Mouse (Mus musculus) left cerebral cortex, adult 18-20 months (tissue): Measurements from ENCODE around the gene Ate1. TPM values are rescaled to one million over a fixed set of nuclear protein-coding genes. Genes with fewer than 3 reads are reported as not detected.
"Not testable (repeated sequence)": the region's sequence is repeated elsewhere in the genome, so short reads cannot be mapped to it uniquely, and the experiment has no call there.

Experiments
- DNase-seq, 2 experiments: peaks; one replicate each; pipeline ENCODE4 v3.0.0; 2021 to 2022; ENCODE audit warnings: low spot score in 2 of 2, mixed read lengths in 1 of 2
- total RNA-seq, 2 experiments: library from RNA; stranded (reverse); gene quantifications; 2 replicates each; pipeline ENCODE4 v1.2.3; 2021

Gene Ate1
- total RNA-seq, 2 experiments from 2014 or later = 71.1 to 71.3 TPM

GRCm38 (mm10) chr7:130527306-130527705 lies 7.1 kb upstream of the Ate1 start:
- DNase-seq = no peak

- no peak for DNase-seq
These were observed 3.3 kb upstream of the Ate1 start for GRCm38 (mm10) chr7:130523451-130523850.

DNA sequence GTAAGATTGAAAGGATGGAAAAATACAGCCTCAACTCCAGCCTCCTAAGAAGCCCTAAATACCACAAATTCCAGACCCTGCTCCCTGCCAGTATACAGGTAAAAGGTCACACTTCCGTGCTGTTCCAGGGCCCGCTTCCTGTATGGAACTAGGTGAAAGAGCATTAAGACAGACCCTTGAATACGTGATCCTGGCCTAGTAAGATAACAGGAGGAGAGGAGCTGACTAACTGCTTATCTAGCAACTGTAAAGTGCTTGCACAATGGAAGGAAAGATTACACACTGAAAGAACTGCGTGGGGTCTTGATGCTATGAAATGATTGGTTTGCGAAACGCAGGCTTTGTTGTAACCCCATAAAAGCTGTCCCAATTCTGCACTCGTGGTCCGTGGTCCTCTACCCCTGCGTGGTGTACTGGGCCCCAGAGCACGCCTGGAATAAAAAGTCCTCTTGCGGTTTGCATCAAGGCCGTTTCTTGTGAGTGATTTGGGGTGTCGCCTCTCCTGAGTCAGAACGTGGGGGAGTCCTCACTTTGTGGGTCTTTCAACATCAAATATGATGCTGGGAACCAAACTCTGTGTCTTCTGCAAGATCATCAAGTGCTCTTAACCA lies 748 bp upstream of the Ate1 start:
- DNase-seq = no peak

- DNase-seq = peak; percentile 98 to 99
These were observed 797 bp downstream of the Ate1 start for GRCm38 (mm10) chr7:130519096-130520048.

DNA sequence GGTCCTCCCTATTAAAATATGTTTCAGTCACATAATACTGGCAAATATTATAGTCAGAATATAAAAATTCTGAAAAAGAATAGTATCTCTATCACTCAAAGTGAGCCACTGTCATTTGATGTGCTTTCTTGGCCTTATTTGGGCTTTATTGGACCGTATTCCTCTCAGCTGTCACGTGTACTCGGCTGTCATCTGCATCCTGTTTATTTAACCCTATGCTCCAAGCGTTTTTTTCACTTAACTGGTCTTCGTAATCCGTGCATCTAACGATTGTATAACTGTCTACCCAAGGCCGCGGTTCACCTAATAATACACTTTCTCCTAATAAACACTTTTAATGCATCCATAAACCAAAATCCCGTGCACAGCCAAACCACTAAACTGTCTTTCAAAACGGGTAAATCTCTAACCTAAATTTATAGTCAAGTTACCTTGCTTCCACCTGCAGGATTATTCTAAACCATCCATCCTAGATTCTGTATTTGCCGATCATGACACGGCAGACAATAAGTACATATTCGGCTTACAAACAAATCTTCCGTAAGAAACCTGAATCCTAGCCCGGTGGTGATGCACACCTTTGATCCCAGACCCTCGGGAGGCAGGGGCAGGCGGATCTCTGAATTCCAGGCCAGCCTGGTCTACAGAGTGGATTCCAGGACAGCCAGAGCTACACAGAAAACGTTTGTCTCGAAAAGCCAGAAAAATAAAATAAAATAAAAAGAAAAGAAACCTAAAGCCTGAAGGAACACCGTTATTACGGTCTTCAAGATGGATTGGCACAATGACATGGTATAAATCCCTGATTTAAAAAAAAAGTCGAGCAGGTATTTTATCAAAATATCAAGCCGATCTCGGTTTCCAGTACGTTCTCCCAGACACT lies 1.7 kb downstream of the Ate1 start:
- DNase-seq = no peak

- DNase-seq = no peak
These were observed 9.9 kb downstream of the Ate1 start for GRCm38 (mm10) chr7:130510243-130510642.

GRCm38 (mm10) chr7:130503006-130503405 lies 17.2 kb downstream of the Ate1 start:
- DNase-seq = no peak

DNA sequence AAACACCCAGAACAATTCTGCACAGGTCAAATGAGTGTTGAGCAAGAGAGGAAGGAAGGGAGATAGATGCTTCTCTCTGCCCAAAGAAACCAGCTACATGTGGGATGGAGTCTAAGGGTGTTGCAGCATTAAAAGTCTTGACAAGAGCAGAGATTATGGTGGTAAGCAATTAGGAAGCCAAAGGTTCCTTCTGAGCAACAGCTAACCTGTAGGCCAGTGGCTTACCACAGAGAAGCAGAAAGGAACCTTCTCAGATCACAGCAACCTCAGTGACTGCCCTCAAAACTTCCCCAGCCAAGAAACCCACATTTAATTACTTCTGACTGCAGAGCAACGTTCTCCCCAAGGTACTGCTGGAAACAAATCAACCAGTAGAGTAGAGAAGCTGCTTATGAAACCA lies 18.7 kb downstream of the Ate1 start:
- DNase-seq = no peak

- DNase-seq = no peak
These were observed 26.8 kb downstream of the Ate1 start for GRCm38 (mm10) chr7:130493346-130493745.

DNA sequence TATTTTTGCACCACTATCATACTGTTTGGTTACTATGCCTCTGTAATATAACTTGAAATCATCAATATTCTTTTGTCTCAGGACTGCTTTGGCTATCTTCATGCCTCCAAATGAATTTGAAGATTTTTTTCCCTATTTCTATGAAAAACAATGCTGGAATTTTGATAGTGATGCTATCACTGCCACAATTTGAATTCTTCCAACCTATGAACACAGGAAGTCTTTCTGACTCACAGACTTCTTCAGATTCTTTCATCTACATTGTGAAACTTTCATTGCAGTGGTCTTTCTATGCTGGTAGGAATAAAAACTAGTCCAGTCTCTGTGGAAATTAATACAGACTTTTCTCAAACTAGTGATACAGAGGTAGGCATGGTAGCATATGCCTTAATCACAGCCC lies 28.1 kb downstream of the Ate1 start:
- no peak for DNase-seq

GRCm38 (mm10) chr7:130479003-130479402 lies 41.2 kb downstream of the Ate1 start:
- not testable (repeated sequence) for DNase-seq

DNA sequence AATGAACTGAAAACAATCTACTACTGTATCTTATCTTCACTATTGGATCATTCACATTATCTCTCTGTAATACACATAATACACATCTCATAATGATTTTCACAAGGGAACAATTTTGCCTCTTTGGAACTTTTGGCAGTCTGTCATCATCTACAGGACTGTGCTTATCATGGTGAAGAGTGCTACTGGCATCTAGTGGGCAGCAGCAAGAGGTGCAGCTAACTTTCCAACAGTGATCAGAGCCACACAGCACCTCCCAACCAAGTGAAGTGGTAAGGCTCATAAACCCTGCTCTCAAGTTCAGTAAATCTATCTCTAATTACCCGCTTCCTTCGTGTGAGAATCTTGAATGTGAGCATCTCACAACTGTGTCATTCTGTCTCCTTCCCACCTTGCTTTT lies 44.2 kb downstream of the Ate1 start:
- peak; percentile 34 to 55 for DNase-seq

DNA sequence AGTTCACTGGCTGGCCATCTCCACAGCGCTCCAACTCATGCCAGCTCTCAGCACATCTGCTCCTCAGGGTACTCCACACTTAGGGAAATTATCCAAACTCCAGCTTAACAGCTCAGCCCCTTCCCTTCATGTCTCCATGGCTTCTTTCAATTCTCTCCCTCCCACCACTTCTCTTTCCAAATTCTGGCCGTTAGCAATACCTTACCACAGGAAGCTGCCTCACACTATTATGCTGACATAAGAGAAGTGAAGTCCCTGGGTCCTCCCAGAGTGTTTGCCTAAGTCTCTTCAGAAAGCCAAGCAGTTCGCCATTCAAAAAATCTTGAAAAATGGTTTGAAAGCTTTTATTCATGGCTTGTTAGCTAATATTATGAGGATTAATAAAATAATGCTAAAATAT lies 46.3 kb downstream of the Ate1 start:
- DNase-seq = no peak

DNA sequence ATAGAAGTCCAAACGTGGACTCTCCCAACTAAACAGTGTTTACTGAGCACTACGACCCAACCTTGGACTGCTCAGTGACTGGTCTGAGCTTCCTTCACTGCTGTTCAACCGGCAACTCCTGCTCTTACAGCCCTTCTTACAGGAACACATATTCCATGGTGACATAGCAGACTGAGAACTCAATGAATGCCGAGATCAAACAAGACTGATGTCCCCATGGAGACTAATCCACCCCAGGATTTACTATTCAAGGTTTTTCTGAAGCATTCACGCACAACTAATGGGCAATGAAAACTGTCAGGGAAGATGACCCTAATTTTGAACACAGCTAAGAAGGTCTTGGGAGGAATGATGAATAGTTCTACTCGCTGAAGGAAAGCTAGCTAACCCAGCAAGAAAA lies 47.5 kb downstream of the Ate1 start:
- DNase-seq = no peak

DNA sequence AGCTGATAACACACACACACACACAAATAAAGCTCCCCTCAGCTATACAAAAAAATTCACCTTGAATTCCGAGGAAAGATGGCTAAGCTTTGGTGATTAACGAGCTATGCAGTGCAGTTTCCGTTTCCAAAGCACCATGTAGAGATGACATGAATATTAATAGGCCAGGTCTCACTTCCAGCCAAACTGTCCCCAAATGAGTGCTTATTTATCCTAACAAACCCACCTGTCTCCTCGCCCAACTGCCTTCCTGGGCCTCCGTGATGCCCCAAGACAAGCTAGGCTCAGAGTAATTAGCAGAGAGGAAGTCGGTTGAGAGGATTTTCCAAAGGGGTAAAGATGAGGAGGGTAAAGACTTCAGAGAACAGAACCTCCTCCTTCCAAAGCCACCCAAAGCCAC lies 49.1 kb downstream of the Ate1 start:
- DNase-seq = no peak

DNA sequence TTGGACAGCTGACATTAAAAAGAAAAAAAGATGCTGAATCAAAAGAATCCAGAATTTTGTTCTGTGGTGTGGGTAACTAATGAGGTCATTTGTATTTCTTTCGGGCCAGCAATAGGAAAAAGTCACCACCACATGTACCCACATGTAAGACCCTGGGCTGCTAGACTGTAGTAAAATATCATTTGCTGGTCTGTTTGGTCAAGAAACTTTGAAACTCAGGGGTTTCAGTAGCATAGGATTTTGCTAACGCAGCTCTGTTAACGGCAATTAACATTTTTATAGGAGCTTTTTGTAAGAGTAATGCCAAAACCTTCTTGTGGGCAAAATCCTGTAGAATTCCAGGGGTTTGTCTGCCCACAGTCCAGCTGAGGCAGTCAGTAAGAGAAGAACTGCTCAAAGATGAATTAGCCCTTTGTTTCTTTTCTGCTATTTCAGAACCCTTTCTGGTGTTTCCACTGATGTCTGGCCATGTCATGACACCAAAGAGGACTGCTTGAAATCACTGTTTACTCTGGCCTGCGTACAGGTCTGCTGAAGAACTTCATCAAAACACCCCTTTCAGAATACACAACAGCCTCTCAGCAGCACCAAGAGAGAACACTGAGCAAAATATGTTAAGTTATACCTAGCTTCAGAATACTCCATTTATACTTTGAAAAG lies 64.5 kb downstream of the Ate1 start:
- DNase-seq = no peak

GRCm38 (mm10) chr7:130454226-130454625 lies 65.9 kb downstream of the Ate1 start:
- DNase-seq = no peak

DNA sequence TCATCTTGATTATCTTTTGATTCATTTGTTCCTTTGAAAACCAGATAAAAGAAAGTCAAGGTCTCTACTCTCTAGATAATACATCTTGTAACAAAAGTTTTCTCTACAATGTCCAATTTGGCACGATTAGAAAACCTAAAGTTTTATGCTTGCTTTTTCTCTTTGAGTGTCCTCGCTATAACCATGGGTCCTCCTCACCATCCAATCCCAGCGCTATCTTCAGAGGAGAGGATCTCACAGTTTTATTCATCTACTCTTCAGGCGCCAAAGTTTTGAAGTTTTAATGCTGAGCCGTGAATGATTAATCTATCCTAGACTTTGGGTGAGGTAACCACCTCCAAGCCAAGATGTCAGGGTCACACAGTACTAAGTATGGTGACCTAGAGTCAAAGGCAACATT lies 84.4 kb downstream of the Ate1 start:
- DNase-seq = no peak

GRCm38 (mm10) chr7:130432141-130432540 lies 88.0 kb downstream of the Ate1 start:
- DNase-seq = no peak

DNA sequence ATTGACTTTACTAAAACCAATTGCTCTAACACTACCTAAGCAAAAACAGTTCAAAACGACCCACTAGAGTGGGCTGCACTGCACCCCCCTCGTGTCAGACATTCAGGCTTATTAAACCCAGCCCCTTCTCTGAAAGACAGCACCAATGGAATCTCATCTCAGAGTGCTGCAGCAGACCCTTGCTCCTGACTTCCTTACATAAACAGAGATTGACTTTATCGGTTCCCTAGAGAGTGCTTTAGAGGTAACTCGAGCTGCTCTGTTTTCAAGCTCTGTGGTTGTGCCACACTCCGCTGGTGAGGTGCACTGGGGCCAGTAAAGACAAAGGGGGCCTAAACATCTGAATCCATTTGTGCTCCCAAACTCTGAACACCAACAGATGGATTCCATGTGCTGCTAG lies 93.6 kb downstream of the Ate1 start:
- no peak for DNase-seq

- DNase-seq = no peak
These were observed 94.2 kb downstream of the Ate1 start for GRCm38 (mm10) chr7:130425991-130426390.
